Mouse (Mus musculus) MEL (cell line): Measurements from ENCODE around the gene Bsnd. TPM values are rescaled to one million over a fixed set of nuclear protein-coding genes. Genes with fewer than 3 reads are reported as not detected.

Experiments
- DNase-seq: peaks from one replicate; pipeline ENCODE4 v3.0.0; 2011; ENCODE audit warnings: low read depth, low spot score
- H3K27ac ChIP-seq: 2 replicates; pipeline ENCODE4 v1.5.1; 2012; ENCODE audit warnings: low read depth, mild to moderate bottlenecking, control low read depth, low read length, moderate library complexity; ENCODE audit not compliant: control insufficient read depth
- H3K27me3 ChIP-seq, 2 experiments: fragments of 150-350 bp in 1 of 2; sonication (generic) in 1 of 2; 2 replicates each; pipeline ENCODE4 v1.6.1; 2012; ENCODE audit warnings: low read length in 2 of 2, mild to moderate bottlenecking in 2 of 2, improper control_type of control experiment in 1 of 2, moderate library complexity in 1 of 2; ENCODE audit not compliant: insufficient read depth in 2 of 2, control insufficient read depth in 1 of 2
- H3K36me3 ChIP-seq, 2 experiments: 2 replicates each; pipeline ENCODE4 v1.6.1; 2012 to 2014; ENCODE audit warnings: low read length in 2 of 2, improper control_type of control experiment in 1 of 2, inconsistent platforms in 1 of 2, mild to moderate bottlenecking in 1 of 2; ENCODE audit not compliant: insufficient read depth in 2 of 2, control insufficient read depth in 1 of 2
- H3K4me1 ChIP-seq, 2 experiments: fragments of 150-350 bp in 1 of 2; sonication (generic) in 1 of 2; 2 replicates each; pipeline ENCODE4 v1.6.1; 2012; ENCODE audit warnings: low read length in 2 of 2, improper control_type of control experiment in 1 of 2, mild to moderate bottlenecking in 1 of 2; ENCODE audit not compliant: insufficient read depth in 2 of 2, control insufficient read depth in 1 of 2
- H3K4me3 ChIP-seq, 2 experiments: fragments of 150-350 bp in 1 of 2; sonication (generic) in 1 of 2; 2 replicates each; pipeline ENCODE4 v1.5.1; 2012; ENCODE audit warnings: low read depth in 2 of 2, low read length in 2 of 2, mild to moderate bottlenecking in 2 of 2, moderate library complexity in 2 of 2, control low read depth in 1 of 2, improper control_type of control experiment in 1 of 2; ENCODE audit not compliant: control insufficient read depth in 1 of 2, insufficient read depth in 1 of 2
- H3K79me2 ChIP-seq: 2 replicates; pipeline ENCODE4 v1.6.1; 2012; ENCODE audit warnings: mild to moderate bottlenecking, low read length, moderate library complexity; ENCODE audit not compliant: control insufficient read depth, poor library complexity, insufficient read depth
- H3K9ac ChIP-seq: 2 replicates; pipeline ENCODE4 v1.6.1; 2012; ENCODE audit warnings: low read depth, mild to moderate bottlenecking, control low read depth, low read length, moderate library complexity; ENCODE audit not compliant: control insufficient read depth, poor library complexity, severe bottlenecking
- H3K9me3 ChIP-seq: fragments of 150-350 bp; sonication (generic); replicated peaks from 2 replicates; pipeline ENCODE4 v1.6.1; 2012; ENCODE audit warnings: mild to moderate bottlenecking, low read length, improper control_type of control experiment, moderate library complexity; ENCODE audit not compliant: insufficient read depth
- BHLHE40 ChIP-seq: IDR thresholded peaks from 2 replicates; pipeline ENCODE4 v1.6.1; 2012; ENCODE audit warnings: low read depth, mild to moderate bottlenecking, inconsistent platforms, low read length, improper control_type of control experiment, borderline replicate concordance
- CHD2 ChIP-seq: IDR thresholded peaks from 2 replicates; pipeline ENCODE4 v1.6.1; 2011; ENCODE audit warnings: low read length, improper control_type of control experiment
- CTCF ChIP-seq, 3 experiments: IDR thresholded peaks in 2 of 3; conservative IDR thresholded peaks in 1 of 3; 2 replicates each; pipeline ENCODE4 v1.5.1; 2011 to 2012; ENCODE audit warnings: low read length in 3 of 3, low read depth in 2 of 3, mild to moderate bottlenecking in 2 of 3, improper control_type of control experiment in 1 of 3, inconsistent platforms in 1 of 3, mixed read lengths in 1 of 3, moderate library complexity in 1 of 3; ENCODE audit not compliant: control insufficient read depth in 1 of 3, insufficient read depth in 1 of 3, poor library complexity in 1 of 3, severe bottlenecking in 1 of 3
- ELF1 ChIP-seq: IDR thresholded peaks from 2 replicates; pipeline ENCODE4 v1.6.1; 2014; ENCODE audit warnings: low read depth, mild to moderate bottlenecking, inconsistent platforms, low read length, improper control_type of control experiment, moderate library complexity
- ETS1 ChIP-seq: IDR thresholded peaks from 2 replicates; pipeline ENCODE4 v1.6.1; 2012; ENCODE audit warnings: low read depth, mild to moderate bottlenecking, inconsistent platforms, low read length, improper control_type of control experiment, moderate library complexity
- GATA1 ChIP-seq: IDR thresholded peaks from 2 replicates; pipeline ENCODE4 v1.6.1; 2011; ENCODE audit warnings: low read depth, low read length, improper control_type of control experiment
- HCFC1 ChIP-seq: IDR thresholded peaks from 2 replicates; pipeline ENCODE4 v1.6.1; 2012; ENCODE audit warnings: low read depth, mild to moderate bottlenecking, inconsistent platforms, low read length, improper control_type of control experiment, moderate library complexity
- JUND ChIP-seq: IDR thresholded peaks from 2 replicates; pipeline ENCODE4 v1.6.1; 2011; ENCODE audit warnings: low read depth, mild to moderate bottlenecking, improper control_type of control experiment, low read length
- KAT2A ChIP-seq: conservative IDR thresholded peaks from 2 replicates; pipeline ENCODE4 v1.6.1; 2012; ENCODE audit warnings: low read depth, low read length, improper control_type of control experiment, inconsistent platforms
- MAFK ChIP-seq: IDR thresholded peaks from 2 replicates; pipeline ENCODE4 v1.6.1; 2011; ENCODE audit warnings: low read depth, mild to moderate bottlenecking, low read length, improper control_type of control experiment, borderline replicate concordance
- MAZ ChIP-seq: IDR thresholded peaks from 2 replicates; pipeline ENCODE4 v1.6.1; 2012; ENCODE audit warnings: low read depth, mild to moderate bottlenecking, inconsistent platforms, low read length, improper control_type of control experiment
- MXI1 ChIP-seq: IDR thresholded peaks from 2 replicates; pipeline ENCODE4 v1.6.1; 2011; ENCODE audit warnings: mild to moderate bottlenecking, low read depth, low read length, improper control_type of control experiment
- MYB ChIP-seq: IDR thresholded peaks from 2 replicates; pipeline ENCODE4 v1.6.1; 2011; ENCODE audit warnings: mild to moderate bottlenecking, low read depth, low read length, improper control_type of control experiment
- NELFE ChIP-seq: IDR thresholded peaks from 2 replicates; pipeline ENCODE4 v1.6.1; 2011; ENCODE audit warnings: low read depth, low read length, improper control_type of control experiment
- POLR2AphosphoS5 ChIP-seq: IDR thresholded peaks from 2 replicates; pipeline ENCODE4 v1.6.1; 2012; ENCODE audit warnings: low read depth, borderline replicate concordance, mild to moderate bottlenecking, inconsistent platforms, low read length, moderate library complexity, mixed read lengths
- RAD21 ChIP-seq: IDR thresholded peaks from 2 replicates; pipeline ENCODE4 v1.6.1; 2011; ENCODE audit warnings: mild to moderate bottlenecking, low read depth, low read length, improper control_type of control experiment
- RCOR1 ChIP-seq: IDR thresholded peaks from 2 replicates; pipeline ENCODE4 v1.6.1; 2012; ENCODE audit warnings: low read depth, mild to moderate bottlenecking, inconsistent platforms, low read length, improper control_type of control experiment
- SMC3 ChIP-seq: IDR thresholded peaks from 2 replicates; pipeline ENCODE4 v1.6.1; 2011; ENCODE audit warnings: low read depth, low read length, improper control_type of control experiment
- TAL1 ChIP-seq: IDR thresholded peaks from 2 replicates; pipeline ENCODE4 v1.6.1; 2012; ENCODE audit warnings: mild to moderate bottlenecking, inconsistent platforms, low read length, moderate library complexity, mixed read lengths
- TCF12 ChIP-seq: IDR thresholded peaks from 2 replicates; pipeline ENCODE4 v1.6.1; 2014; ENCODE audit warnings: low read depth, mild to moderate bottlenecking, inconsistent platforms, low read length, improper control_type of control experiment, moderate library complexity
- UBTF ChIP-seq: IDR thresholded peaks from 2 replicates; pipeline ENCODE4 v1.6.1; 2012; ENCODE audit warnings: low read depth, mild to moderate bottlenecking, inconsistent platforms, low read length, improper control_type of control experiment, moderate library complexity, borderline replicate concordance; ENCODE audit not compliant: insufficient read depth
- USF1 ChIP-seq: IDR thresholded peaks from 2 replicates; pipeline ENCODE4 v1.6.1; 2014; ENCODE audit warnings: low read depth, mild to moderate bottlenecking, inconsistent platforms, low read length, improper control_type of control experiment, moderate library complexity
- ZC3H11A ChIP-seq: IDR thresholded peaks from 2 replicates; pipeline ENCODE4 v1.6.1; 2012; ENCODE audit warnings: low read depth, mild to moderate bottlenecking, inconsistent platforms, low read length, improper control_type of control experiment
- ZMIZ1 ChIP-seq: IDR thresholded peaks from 2 replicates; pipeline ENCODE4 v1.6.1; 2012; ENCODE audit warnings: low read depth, mild to moderate bottlenecking, inconsistent platforms, low read length, improper control_type of control experiment, moderate library complexity
- polyA plus RNA-seq, 2 experiments: library from polyadenylated mRNA; stranded (reverse) in 1 of 2; unstranded in 1 of 2; fragments of >175 nt in 1 of 2; fragments of >200 nt in 1 of 2; gene quantifications; 2 replicates each; pipeline versions ENCODE4 v1.2.1 to v1.2.4; 2012; ENCODE audit warnings: low replicate concordance in 2 of 2, low read depth in 1 of 2; ENCODE audit not compliant: insufficient read length in 2 of 2, insufficient read depth in 1 of 2, missing spikeins in 1 of 2
- total RNA-seq: library from RNA; depleted of rRNA; stranded (reverse); fragments of 300-350 nt; gene quantifications from 2 replicates; pipeline ENCODE4 v1.2.3, GENCODE M21; 2012

The Bsnd gene
- total and polyA plus RNA-seq, 3 experiments = 0.04 TPM; not detected in 2

DNA sequence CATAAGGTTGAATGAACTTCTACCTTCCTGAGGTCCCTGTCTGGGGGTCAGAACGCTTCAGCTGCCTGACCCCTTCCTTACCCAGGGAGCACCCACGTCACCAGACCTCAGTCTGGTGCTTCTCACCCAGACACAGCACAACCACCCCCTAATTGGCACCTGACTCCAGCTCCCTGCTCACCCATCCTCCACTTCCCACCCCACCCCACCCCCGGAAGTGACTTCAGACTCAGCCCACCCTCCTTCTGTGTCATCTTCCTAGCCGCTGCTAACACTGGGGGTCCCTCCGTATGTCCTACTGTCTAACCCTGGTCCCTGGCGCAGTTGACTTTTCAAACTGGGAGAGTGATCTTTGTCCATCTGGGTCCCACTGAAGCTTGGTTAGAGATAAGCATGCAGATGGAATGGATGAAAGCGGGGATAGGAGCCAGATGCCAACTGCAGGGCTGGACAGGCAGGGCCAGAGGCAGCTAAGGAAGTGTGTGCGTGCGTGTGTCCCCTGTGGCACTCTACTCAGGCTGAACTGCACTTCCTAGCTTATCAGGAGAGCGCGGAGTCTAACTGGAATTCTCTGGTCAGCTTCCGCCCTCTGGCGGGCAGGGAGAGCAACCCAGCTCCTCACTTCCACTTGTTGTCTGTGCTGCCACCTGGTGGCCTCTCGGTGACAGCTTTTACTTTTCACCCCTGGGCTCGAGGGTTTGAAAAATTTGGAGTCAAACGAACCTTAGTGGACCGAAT lies 37.5 kb upstream of the Bsnd start (continued):
- no peak for TF ChIP-seq TCF12
- TF ChIP-seq UBTF = no peak
- TF ChIP-seq MAZ = no peak

DNA sequence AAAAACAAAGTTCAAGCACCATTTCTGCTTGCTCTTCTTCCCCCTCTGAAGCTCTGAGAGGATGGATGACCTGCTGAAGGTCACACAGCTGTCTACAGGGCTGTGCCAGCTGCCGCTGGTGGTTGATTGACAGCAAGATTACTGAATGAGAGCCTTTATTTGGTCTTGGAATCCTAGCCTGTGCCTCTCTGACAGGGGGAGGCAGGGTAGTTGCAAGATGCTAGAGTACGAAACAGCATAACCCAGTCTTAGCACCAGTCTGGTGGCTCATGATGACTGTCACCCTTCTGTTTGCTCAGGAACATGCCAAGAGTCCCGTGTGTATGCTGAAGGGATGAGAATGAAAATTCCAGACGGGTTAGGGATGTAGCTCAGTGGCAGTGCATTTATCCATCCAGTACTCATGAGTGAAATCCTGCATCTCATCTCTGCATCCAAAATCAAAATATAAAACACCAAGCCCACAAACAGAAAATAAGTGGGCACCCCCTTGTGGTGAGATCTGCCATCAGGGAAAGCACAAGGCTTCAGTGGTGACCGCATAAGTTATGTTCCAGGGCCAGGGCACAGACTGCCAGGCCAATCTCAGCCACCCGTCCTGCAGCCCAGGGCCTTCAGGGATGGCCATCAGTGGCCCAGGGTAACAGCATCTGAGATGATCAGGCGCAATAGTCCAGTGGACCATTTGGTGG lies 35.9 kb upstream of the Bsnd start:
- no peaks in the 10 kb centered on the region; a peak in 1 of 4 replicates for H3K36me3 ChIP-seq
- TF ChIP-seq CTCF (IDR thresholded peaks at IDR 0.05 in 2 of 3, conservative IDR thresholded peaks at IDR 0.05 in 1 of 3; ENCODE audit: control insufficient read depth in 1 of 3, insufficient read depth in 1 of 3, low read depth in 2 of 3, low read length in 3 of 3, poor library complexity in 1 of 3, severe bottlenecking in 1 of 3) (peak in 2 of 3 experiments; percentile 41 to 49; a peak in 4 of 6 replicates), ELF1 (no peak), SMC3 (peak; percentile 35)
- TF ChIP-seq, all 39 proteins: peak for 2
- no peak overlapping the region for H3K9ac ChIP-seq
- H3K79me2 ChIP-seq = no peaks in the 10 kb centered on the region
- no peak overlapping the region for H3K27ac ChIP-seq
- H3K27me3 ChIP-seq = no peaks in the 10 kb centered on the region
- no peaks in the 10 kb centered on the region for H3K9me3 ChIP-seq
- H3K4me1 ChIP-seq = peaks cover 0 to 9% of the 10 kb centered on the region in 2 experiments; a peak in 2 of 4 replicates
- DNase-seq = peak; percentile 29
- no peak overlapping the region for H3K4me3 ChIP-seq

DNA sequence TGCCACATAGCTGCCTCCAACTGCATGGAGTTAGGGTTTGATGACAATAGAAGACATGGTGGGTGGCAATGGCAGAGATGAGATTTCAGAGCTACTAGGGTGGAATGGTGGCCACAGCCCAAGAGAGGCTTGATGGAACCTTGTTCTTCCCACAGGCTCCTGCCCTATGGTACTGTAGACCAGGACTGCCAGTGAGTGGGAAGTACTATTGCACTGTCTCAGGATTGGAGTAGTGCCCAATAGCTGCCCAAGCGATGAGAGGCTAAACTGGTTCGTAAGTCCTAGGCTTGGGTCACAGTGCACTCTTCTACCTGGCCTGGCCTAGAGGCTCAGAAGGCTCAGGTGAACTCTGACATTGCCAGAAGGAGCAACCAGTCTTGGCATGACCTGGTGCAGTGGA lies 32.9 kb upstream of the Bsnd start:
- no peak overlapping the region for H3K9ac ChIP-seq
- H3K27ac ChIP-seq = no peak overlapping the region
- DNase-seq = no peak
- no peak overlapping the region for H3K4me3 ChIP-seq
- no peak for TF ChIP-seq MAFK
- no peak for TF ChIP-seq CHD2
- TF ChIP-seq TAL1 = no peak
- no peak for TF ChIP-seq TCF12
- TF ChIP-seq GATA1 = no peak
- TF ChIP-seq NELFE = no peak
- no peak for TF ChIP-seq JUND
- TF ChIP-seq USF1 = no peak
- TF ChIP-seq ZC3H11A = no peak
- TF ChIP-seq KAT2A = no peak
- no peak for TF ChIP-seq BHLHE40
- TF ChIP-seq HCFC1 = no peak
- no peak for TF ChIP-seq ETS1
- no peak for TF ChIP-seq MYB
- TF ChIP-seq ZMIZ1 = no peak
- TF ChIP-seq RAD21 = no peak
- no peak for TF ChIP-seq RCOR1
- no peak for TF ChIP-seq POLR2AphosphoS5
- no peak for TF ChIP-seq MXI1
- TF ChIP-seq, all 39 proteins: peak for 0
- H3K27me3 ChIP-seq = no peaks in the 10 kb centered on the region
- H3K36me3 ChIP-seq = no peaks in the 10 kb centered on the region; a peak in 1 of 4 replicates
- peaks cover 0 to 8% of the 10 kb centered on the region in 2 experiments; a peak in 2 of 4 replicates for H3K4me1 ChIP-seq
- no peaks in the 10 kb centered on the region for H3K9me3 ChIP-seq
- H3K79me2 ChIP-seq = no peaks in the 10 kb centered on the region
